Mouse (Mus musculus) adrenal gland, adult 2 months (tissue): ENCODE results near the gene Fam228a. TPM values are rescaled to one million over a fixed set of nuclear protein-coding genes. Genes with fewer than 3 reads are reported as not detected.
"Not testable (repeated sequence)": the region's sequence is repeated elsewhere in the genome, so short reads cannot be mapped to it uniquely, and the experiment has no call there.

Source experiments
- DNase-seq: peaks from one replicate; pipeline ENCODE4 v3.0.0; 2021
- polyA plus RNA-seq: library from polyadenylated mRNA; depleted of rRNA; stranded (reverse); fragments of >200 nt; gene quantifications from 2 replicates; pipeline ENCODE4 v1.2.3, GENCODE M21; 2012
- total RNA-seq, 2 experiments: library from RNA; stranded (reverse); gene quantifications; 2 replicates each; pipeline ENCODE4 v1.2.3; 2021

The Fam228a gene
- total and polyA plus RNA-seq, 3 experiments = 0.12 to 0.35 TPM; not detected in 1

GRCm38 (mm10) chr12:4717417-4717816 is 20.8 kb downstream of the Fam228a start:
- DNase-seq = peak; percentile 21

DNA sequence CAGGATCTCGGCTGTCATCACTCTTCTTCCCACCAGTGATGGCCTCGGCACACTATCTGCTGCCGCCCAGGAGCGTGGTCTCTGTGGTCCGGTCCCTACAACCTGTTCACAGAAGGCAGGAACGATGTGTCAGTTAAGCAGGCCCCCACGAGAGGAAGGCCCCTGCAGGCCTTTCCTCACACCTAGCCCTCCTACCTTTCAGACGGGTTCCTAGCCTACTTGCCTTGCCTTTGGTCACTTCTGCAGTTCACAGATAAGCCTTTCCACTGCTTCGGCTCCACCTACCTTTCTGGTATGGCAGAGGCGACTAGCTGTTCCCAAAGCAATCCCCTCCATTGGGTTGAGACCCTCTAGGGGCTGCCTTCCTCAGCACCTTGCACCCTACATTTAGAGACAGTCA is 22.6 kb downstream of the Fam228a start:
- DNase-seq = no peak

DNA sequence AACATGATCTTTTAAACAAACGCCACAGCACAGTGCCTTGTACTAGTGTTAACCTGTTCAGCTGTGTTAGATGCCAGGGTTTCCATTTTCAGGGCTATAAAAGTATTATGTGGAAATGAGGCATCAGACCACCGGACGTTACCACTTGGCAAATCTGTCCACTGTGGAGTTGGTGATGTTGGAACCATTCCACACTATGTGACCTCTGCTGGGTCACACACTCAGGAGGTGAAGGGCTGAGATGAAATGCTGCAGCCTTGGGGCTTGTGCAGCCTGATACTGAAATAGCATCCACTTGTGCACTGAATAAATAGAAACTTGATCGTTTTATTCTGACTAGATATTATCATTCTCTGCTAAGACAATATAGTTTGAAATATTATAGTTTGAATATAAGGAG is 24.9 kb downstream of the Fam228a start:
- no peak for DNase-seq

DNA sequence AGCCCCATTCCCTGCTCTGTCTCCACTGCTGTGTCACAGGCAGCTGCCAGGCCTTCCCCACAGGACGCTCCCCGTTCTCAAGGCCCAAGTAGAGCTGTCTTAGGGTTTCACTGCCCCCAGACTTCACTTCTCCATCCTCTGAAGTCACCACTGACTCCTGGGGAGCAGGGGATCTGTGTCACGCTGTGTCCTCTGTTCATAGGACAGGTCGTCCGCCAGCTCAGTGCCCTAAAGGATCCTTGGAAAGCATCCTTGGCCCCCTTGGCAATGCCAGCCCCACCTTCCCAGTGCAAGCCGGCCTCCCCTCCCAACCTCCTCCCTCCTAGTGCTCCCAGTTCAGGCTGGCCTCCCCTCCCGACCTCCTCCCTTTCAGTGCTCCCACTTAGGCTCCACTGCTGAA is 28.3 kb downstream of the Fam228a start:
- no peak for DNase-seq

DNA sequence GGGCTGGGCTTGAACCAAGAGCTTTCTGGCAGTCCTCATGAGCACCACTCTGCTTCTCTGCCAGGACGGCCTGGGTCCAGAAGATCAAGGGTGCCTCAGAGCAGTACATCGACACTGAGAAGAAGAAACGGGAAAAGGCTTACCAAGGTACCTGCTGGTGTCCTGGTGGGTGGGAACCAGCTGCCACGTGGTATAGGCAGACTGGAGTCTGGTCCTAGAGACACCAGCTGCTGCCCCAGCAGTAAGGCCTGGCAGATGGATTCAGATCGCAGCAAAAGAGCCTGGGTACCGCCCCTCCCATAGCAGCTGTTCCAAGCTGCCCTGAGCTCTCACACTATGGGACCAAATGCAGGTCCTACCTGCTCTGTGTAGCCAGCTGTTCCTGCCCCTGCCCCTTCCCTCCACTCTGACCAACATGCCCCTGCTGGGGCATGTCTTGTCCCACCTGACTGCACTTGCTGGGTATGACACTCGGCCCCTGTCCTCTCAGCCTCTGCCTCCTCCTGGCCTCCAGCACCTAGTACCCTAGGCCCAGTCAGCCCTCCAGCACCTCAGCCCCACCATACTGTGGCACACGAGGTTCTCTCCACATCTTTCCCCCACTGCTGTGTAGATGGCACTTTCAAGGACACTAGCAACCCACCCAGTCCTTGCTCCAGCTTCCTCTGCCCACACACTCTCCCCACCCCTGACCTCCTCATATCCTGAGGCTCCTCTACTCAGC is 29.2 kb downstream of the Fam228a start:
- no peak for DNase-seq

- no peak for DNase-seq
Observed at GRCm38 (mm10) chr12:4708296-4708695, 29.9 kb downstream of the Fam228a start.

GRCm38 (mm10) chr12:4707488-4708017 is 30.7 kb downstream of the Fam228a start:
- DNase-seq = no peak

- no peak for DNase-seq
Observed at GRCm38 (mm10) chr12:4706901-4707300, 31.3 kb downstream of the Fam228a start.

DNA sequence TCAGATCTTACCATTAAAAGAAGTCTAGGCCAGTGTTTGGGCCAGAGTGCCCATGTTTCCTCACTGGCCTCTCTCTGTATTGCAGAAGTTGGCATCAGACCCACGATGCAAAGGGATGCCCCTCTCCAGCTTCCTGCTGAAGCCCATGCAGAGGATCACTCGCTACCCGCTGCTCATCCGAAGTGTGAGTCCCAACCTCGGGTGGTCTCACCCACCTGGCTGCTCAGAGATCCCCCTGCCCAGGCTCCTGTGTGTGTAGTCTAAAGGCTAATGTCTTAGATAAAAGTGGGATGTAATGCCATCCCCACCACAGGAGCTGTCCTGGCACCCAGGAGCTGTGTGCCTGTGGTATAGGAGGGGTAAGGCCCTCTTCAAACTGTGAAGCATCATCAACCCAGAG is 32.1 kb downstream of the Fam228a start:
- no peak for DNase-seq

DNA sequence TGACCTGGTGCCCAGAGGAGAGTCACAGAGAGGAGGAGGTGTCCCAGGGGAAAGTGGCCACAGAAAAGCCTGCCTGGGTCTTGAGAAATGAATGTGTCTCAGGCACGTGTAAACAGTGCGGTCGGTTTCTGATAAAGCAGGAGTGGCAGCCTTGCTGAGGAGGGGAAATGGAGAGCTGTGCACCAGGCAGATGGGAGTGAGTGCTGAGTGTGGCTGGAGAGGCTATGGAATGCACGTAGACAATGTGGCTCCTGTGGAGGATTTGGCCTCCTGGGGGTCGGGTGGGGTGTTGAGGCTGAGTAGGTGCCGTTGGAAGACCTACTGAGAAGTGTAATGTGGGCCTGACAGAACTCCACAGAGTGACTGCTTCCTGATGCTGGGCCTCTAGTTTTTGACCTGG is 32.6 kb downstream of the Fam228a start:
- DNase-seq = not testable (repeated sequence)

- DNase-seq = no peak
Observed at GRCm38 (mm10) chr12:4694534-4694933, 43.7 kb downstream of the Fam228a start.

DNA sequence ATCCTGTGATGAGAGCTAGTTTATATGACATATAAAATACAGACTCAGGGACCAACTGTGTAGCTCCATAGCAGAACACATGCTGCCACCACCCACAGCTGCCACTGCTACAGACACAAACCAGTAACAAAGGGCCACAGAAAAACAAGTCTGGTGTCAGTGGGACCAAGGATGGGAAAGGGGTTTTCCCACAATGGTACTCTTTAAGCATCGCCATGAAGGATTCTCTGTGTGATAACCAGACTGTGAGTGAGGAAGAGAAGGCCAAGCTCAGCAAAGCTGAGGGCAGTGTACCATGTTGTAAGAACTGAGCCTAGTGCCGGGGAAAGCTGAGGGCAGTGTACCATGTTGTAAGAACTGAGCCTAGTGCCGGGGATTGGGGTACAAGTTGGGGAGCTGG is 47.0 kb downstream of the Fam228a start:
- no peak for DNase-seq

GRCm38 (mm10) chr12:4689341-4689740 is 48.9 kb downstream of the Fam228a start:
- no peak for DNase-seq

DNA sequence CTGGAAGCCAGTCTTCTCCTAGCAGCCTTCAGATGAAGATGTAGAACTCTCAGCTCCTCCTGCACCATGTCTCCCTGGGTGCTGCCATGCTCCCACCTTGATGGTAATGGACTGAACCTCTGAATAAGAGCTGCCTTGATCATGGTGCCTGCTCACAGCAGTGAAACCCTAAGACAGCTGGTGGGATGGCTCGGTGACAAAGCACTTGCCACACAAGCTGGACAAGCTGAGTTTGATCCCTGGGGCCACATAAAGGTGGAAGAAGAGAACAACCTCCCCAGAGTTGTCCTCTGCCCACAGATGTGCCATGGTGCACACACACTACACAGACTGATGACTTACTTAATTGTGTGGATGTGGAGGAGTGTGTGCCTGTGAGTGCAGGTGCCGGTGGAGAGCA is 49.8 kb downstream of the Fam228a start:
- DNase-seq = no peak

GRCm38 (mm10) chr12:4685441-4685840 is 52.8 kb downstream of the Fam228a start:
- peak; percentile 13 for DNase-seq

DNA sequence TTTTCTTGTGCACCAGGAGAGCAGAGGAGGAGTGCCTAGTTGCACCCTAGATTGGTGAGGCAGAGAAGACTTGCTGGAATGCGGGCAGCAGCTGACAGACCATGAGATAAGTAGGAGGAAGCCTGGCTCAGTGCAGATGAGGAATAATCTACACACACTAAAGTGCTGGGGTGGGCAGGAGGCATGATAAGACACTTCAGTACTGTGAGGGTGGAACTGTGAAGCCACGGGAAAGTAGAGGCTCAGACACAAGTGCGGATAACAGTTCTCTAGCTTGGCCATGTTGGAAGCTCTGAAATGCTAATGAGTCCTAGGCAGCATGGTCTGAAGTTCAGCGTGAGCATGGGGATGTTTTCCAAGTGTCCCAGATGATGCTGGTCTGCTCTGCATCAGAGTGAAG is 58.3 kb downstream of the Fam228a start:
- DNase-seq = no peak

- no peak for DNase-seq
Observed at GRCm38 (mm10) chr12:4676336-4676735, 61.9 kb downstream of the Fam228a start.

- no peak for DNase-seq
Observed at GRCm38 (mm10) chr12:4665675-4666037, 72.6 kb downstream of the Fam228a start.

DNA sequence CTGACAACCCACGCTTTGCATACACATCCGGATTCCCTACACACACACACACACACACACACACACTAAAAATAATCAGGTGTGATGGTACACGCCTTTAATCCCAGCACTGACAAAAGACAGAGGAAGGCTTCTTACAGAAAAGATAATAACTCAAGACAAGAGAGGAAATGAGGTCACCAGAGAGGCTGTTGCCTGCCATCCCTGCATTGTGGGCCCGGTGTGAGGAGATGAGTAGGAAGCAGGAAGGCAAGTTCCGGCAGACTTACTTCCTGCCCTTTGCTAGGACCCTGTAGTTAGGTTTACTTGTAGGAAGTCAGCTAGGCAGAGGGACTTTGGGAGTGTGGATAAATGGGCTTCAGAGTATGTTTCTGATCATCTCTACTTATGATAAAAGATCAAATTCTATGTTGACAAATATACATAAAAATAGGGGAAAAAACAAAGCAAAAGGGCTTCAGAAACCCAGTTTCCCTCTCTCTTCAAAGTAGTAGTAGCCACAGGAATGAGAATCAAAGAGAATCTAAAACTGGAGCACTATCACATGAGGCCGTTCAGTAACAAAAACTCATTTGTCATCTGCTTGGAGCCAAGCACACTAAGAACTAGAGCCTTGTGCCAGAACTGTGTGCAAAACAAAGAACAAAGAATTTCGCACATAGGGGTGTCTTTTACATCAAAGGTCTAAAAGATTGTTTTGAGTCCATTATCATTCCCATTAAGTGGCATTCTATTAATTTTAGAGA is 73.1 kb downstream of the Fam228a start:
- peak; percentile 11 for DNase-seq
